Mouse (Mus musculus) adrenal gland, postnatal 25 days (tissue): Measurements from ENCODE around the gene Slc27a4. TPM values are rescaled to one million over a fixed set of nuclear protein-coding genes. Genes with fewer than 3 reads are reported as not detected.

Experiments used
- DNase-seq: peaks from one replicate; pipeline ENCODE4 v3.0.0; 2021; ENCODE audit warnings: mixed read lengths
- microRNA-seq, 2 experiments: library from miRNA; unstranded; fragments of <30 nt; microRNA quantifications; one replicate each; pipeline ENCODE4 v1.2.0; 2021
- total RNA-seq: library from RNA; stranded (reverse); gene quantifications from 2 replicates; pipeline ENCODE4 v1.2.3, GENCODE M21; 2021

The Slc27a4 gene
- total RNA-seq, 1 experiment from 2014 or later = 42.2 TPM

DNA sequence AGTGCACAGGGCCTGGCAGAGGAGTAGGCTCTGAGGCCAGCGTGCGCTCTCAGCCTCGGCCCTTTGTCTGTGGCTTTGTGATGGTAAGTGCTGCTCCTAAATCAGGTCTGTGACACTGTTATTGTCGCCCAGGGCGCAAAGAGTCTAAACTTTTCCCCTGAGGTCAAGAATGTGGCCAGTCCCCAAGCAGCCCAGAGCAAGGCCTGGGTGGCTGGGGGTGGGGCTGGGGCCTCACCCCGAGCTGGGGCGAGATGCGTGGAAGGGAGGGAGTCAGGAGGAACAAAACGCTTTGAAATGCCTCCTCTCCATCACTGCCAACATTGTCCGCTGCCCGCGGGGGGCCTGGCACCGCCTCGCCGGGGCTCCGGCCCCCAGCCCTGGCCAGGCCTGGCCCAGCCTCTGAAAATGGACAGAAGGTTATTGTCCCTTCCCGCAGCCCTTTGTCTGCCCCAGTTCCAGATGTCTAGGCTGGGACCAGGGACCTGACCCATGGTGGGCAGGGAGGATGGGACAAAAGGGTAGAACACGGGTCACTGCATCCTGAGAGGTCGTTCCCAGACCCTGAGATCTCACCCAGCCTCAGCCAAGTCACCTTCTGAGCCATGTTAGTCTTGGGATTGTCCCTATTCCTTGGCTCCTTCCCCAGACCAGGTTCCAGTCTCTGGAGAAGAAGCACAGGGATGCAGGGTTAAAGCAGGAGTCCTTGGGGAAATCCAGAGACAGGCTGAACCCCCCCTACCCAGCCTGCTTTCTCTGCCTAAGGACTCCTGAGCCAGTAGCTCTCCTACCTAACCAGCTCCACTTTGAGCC, 54.2 kb downstream of the Slc27a4 start:
- DNase-seq = no peak

DNA sequence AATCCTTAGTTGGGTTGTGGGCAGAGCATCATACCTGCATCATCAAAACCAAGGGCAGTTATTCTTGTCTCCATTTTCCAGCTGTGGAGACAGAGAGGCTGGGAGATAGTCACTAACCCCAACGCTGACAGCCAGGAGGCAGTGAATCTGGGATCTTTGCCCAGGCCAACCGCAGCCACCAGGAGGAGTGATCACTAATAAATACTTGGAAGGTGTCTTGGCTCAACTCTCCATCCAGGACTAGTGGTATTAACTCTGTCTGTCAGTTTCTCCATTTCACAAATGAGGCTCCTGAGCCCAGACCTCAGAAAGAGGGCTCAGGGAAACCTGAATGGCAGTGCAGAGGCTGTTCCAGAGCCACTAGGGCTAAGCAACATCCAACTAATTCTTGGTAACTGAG, 54.9 kb downstream of the Slc27a4 start:
- DNase-seq = no peak

GRCm38 (mm10) chr2:29857967-29858366, 55.5 kb downstream of the Slc27a4 start:
- no peak for DNase-seq

DNA sequence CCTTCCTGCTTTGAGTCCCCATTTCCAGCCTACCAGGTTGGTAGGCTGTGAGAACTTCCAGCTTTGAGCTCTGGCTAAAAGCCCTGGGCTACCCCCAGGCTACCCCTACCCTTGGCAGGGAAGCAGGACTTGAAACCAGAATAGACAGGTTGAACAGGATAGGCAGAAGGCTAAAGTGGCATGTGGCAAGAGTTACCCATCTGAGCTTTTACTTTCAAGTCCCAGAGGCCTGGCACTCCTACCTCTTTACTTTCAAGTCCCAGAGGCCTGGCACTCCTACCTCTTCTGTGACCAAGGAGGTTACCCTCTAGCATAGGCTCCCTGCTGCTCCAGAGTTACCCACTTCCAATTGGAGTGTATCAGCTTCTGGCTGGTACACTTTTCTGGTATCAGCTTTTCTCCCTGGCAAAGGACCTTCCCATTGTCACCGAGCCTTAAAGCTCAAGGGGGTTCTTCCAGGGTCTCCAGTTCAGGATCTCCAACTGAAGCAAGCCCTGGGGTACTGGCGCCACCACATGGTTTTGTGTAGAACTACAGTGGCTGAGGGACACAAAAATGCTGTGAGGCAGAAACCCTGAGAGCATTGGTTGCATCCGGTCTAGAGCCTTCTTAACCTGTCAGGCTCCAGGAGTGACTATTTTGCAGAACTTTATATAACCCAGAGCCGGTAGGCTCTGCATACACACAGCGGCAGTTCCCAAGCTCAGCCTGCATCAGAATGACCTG, 56.5 kb downstream of the Slc27a4 start:
- peak; percentile 20 for DNase-seq

DNA sequence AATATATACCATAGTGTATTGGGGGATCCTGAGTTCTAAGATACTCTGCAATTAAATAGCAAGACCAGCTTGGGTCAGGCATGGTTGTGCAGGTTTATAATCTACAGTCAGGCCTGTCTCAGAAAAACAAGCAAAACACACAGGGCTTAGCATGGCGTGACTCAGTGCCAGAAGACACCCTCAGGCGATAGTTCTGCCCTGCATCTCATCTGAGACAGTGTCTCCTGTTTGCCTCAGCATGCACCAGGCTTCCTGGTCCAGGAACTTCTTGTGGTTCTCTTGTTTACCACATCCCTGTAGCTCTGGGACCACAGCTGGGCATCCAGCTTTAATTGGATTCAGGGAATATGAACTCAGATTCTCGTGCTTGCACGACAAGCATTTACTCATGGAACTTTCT, 62.7 kb downstream of the Slc27a4 start:
- DNase-seq = no peak

Small RNAs within 50 kb of the gene (microRNA-seq; reads per million reads assigned to microRNA genes)
- gene Mir219a-2 = 0 reads per million in 2 experiments
- 0 reads per million in 2 experiments for gene Mir219b

Other genes with a start within 250 kb of the Slc27a4 start
- gene Rapgef1, start 182.9 kb upstream of the Slc27a4 start, total RNA-seq = 47.5 and 49.5 TPM in 2 replicates
- gene Gm13420, start 50.9 kb upstream of the Slc27a4 start, total RNA-seq = not detected in 2 replicates
- not detected in 2 replicates for gene Gm13547, start 43.3 kb upstream of the Slc27a4 start, total RNA-seq
- 19.7 and 23.0 TPM in 2 replicates for gene Coq4, start 15.1 kb upstream of the Slc27a4 start, total RNA-seq
- 29.8 and 42.5 TPM in 2 replicates for gene Trub2, start 14.1 kb upstream of the Slc27a4 start, total RNA-seq
- 27.4 and 39.2 TPM in 2 replicates for gene Urm1, start 17.4 kb downstream of the Slc27a4 start, total RNA-seq
- gene Cercam, start 66.5 kb downstream of the Slc27a4 start, total RNA-seq = 11.3 and 11.6 TPM in 2 replicates
- gene Odf2, start 86.6 kb downstream of the Slc27a4 start, total RNA-seq = 51.0 and 66.3 TPM in 2 replicates
- 39.1 and 41.9 TPM in 2 replicates for gene Gle1, start 132.8 kb downstream of the Slc27a4 start, total RNA-seq
- 206 and 225 TPM in 2 replicates for gene Sptan1, start 162.9 kb downstream of the Slc27a4 start, total RNA-seq
- gene Wdr34, start 246.2 kb downstream of the Slc27a4 start, total RNA-seq = 18.5 and 26.6 TPM in 2 replicates